Mouse (Mus musculus) frontal cortex, postnatal 25 days (tissue): ENCODE results near the gene Usp22.
"Not testable (repeated sequence)": the region's sequence is repeated elsewhere in the genome, so short reads cannot be mapped to it uniquely, and the experiment has no call there.

Experiments
- DNase-seq, 2 experiments: peaks; one replicate each; pipeline ENCODE4 v3.0.0; 2022; ENCODE audit warnings: low spot score in 2 of 2

Gene Usp22

DNA sequence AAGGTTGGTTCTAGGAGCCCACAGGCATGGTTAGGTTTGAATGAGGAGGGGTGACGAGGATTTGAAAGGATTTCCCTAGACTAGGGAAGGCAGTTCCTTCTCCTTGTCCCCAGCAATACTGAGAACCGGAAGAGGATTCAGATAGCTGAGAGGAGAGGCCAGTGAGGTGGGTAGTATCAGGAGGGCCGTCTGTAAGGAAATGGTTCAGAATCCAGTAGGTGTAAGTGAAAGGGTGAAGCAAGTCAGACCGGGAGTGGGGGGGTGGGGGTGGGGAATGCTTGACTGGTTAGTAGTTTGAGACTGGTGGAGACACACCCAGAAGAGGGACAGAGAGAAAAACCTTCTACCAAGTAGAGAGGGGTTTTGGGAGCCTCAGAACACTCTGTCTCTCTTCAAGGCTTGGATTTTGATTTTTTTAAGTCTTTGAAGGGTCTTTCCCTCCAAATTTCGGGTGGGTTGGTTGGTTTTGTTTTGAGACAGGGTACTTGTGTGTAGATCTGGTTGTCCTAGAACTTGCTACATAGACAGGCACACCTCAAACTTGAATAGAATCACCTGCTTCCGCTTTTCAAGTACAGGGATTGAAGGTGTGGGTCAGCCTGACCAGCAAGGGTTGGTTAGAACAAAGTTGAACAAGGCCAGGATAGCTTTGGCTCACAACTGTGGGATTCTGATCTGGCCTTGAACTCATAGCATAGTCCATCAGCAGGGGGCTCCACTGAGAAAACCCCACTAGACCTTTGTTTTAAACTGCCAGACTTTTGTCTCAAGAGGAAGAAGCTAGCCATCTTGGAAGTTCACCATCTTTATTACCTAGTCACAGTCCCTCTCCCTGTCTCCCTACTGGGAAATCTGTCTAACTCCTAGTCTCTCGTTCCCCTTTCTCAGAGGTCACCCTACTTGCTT is 31.0 kb downstream of the Usp22 start:
- no peak for DNase-seq

DNA sequence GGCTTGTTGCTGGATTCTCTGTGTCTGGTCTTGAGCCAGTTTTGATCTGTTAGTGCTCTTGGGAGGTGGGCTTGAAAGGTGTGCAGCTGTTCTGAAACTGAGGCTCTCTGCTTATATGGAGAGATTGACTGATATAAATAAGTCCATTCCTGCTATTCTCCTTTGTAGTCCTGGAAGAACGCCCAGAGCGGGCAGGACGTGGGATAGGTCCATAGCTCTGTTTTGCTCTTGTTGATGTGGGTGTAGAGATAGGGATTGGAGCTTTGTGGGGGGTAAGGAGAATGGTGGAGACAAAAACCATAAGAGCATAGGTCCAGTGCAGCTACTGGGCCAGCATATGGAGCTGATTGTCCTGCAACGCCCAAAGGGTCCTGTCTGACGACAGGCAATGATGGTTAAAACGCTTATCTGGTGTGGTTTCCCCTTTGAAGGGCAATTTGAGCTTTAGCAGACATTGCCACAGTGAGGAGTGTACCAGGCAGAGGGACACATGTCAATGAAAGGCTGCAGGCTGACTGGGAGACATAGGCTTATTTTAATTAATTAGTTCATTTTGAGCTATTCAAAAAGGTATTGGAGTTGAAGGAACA is 31.8 kb downstream of the Usp22 start:
- DNase-seq: no peak

- DNase-seq: no peak
These were observed 32.6 kb downstream of the Usp22 start for GRCm38 (mm10) chr11:61142262-61142661.

GRCm38 (mm10) chr11:61141693-61142092 is 33.2 kb downstream of the Usp22 start:
- DNase-seq: no peak

DNA sequence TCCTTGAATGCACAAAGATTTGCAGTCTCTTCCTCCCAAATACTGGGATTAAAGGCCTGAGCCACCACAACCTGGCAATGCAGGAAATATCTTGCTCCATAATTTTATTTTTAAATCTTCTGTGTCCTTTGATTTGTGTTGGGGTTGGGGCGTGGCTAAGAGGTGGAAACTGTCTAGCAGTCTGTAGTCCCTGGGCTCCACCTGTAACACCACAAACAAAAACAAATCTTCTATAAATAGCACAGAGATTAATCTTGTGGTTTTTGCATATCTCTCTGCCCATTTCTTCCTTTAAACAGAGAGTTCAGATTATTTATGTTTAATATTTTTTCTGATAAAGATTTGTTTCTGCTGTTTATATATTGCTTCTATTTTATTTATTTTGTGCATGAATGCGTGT is 41.9 kb downstream of the Usp22 start:
- no peak for DNase-seq

- not testable (repeated sequence) for DNase-seq
These were observed 44.2 kb downstream of the Usp22 start for GRCm38 (mm10) chr11:61130646-61131045.

DNA sequence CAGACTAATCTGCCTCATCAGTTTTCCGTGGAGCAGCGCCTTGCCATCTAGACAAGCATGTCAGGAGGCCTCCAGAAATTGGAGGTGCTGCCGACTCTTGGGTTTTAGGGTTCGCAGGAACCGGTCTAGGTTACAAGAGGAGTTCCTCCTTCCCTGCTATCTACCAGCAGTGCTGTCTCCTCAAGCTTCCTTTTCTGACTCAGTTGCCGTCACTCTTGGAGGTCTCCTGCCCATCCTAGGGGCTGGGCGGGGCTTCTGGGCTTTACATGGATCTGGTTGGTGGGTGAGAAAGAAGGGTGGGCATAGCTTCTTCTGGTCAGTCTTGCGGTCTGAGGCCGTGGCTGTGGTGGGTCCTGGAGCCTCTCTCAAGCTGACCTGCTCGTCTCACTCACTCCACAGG is 45.5 kb downstream of the Usp22 start:
- no peak for DNase-seq

DNA sequence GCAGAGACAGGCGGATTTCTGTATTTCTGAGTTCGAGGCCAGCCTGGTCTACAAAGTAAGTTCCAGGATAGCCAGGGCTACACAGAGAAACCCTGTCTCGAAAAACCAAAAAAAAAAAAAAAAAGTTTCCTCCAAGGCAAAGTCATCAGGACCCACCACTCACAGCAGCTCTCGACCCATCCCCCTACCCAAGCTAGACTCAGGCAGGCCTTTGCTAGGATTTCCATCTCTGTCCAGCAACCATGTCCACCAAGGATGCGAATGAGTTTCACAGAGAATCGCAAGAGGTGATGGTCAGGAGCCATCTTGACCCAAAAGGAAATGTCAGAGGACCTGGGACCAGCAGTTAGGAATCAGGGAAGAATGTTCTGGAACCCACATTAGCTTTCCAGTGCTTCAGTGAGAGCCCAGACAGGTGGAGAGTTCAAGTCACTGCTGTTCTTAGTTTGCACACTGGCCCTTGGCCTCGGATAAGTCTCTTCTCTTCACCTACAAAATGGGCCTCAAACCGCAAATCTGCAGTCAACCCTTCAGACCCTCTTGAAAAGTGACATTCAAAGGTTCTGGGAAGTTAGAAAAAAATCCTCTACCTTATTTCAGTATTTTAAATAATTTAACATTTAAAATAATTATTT is 47.3 kb downstream of the Usp22 start:
- no peak for DNase-seq

DNA sequence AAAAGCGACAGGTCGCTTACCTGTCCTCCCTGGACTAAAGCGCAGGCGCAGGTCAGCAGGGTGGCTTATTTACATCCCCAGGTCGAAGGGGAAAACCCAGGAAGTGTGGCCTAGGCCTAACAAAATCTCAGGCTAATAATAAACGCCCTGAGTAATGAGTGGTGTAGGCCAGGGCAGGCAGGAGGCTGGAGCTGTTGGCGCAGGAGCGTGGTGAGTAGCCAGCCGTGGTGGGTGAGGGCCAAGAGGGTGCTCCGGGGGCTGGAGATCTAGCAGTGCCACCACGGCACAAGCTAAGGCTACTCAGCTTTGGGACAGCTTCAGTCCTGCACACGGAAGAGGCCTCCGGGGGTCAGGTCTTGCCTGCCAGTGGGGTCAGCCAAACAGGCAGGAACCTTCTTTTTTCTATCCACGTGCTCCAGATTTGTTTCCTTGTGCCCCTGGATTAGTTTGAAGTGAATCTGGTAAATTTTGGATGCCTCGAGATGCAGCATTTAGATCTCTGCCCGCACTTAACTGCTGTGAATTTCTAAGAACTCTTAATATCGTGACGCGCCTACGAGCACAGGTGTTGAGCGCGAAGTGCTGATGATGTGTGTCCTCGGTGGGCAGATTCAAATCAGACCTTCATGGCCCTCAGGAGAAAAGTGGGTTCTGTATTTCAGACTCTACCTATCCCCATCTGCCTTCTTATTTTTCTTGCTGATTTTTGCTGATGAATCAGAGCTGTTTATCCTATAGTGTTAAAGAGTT is 48.1 kb downstream of the Usp22 start, which contains the start of gene Tnfrsf13b:
Gene Tnfrsf13b, plus strand, starts transcription at position 150 of the 750 bp plus-strand sequence.
- no peak for DNase-seq

DNA sequence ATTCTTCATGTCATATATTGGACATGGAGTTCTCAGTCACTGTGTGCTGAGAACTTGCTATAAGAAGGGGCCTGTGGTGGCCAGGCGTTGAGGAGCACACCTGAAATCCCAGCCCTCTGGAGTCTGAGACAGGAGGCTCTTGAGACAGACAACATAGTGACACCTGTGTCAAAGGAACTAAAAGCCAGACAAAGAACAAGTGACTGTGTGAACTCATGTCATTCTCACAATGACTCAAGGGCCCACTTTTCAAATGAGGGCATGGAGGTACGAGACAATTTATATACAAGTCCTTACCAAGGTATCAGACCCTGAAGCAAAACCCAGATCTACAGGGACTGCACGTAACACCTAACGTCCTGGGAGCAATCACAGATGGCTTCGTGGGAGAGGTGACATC is 48.9 kb downstream of the Usp22 start:
- DNase-seq: no peak

GRCm38 (mm10) chr11:61123886-61124285 is 51.0 kb downstream of the Usp22 start:
- no peak for DNase-seq

- no peak for DNase-seq
These were observed 52.0 kb downstream of the Usp22 start for GRCm38 (mm10) chr11:61122769-61123288.

DNA sequence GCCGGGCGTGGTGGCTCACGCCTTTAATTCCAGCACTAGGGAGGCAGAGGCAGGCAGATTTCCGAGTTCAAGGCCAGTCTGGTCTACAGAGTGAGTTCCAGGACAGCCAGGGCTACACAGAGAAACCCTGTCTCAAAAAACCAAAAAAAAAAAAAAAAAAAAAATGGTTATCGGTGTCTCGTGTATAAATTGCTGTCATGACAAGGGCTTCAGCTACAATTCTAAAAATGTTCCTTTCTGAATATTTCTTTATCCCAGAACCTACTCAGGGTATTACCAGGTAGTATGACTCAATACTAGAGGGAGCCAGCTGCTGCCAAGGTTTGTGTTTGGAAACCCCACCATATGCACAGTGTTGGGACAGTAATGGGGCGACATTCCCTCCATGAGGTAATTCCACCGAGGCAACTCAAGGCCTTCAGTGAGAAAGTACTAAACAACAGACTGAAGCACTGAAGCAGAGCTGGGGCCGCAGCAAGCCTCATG is 52.5 kb downstream of the Usp22 start:
- no peak for DNase-seq

DNA sequence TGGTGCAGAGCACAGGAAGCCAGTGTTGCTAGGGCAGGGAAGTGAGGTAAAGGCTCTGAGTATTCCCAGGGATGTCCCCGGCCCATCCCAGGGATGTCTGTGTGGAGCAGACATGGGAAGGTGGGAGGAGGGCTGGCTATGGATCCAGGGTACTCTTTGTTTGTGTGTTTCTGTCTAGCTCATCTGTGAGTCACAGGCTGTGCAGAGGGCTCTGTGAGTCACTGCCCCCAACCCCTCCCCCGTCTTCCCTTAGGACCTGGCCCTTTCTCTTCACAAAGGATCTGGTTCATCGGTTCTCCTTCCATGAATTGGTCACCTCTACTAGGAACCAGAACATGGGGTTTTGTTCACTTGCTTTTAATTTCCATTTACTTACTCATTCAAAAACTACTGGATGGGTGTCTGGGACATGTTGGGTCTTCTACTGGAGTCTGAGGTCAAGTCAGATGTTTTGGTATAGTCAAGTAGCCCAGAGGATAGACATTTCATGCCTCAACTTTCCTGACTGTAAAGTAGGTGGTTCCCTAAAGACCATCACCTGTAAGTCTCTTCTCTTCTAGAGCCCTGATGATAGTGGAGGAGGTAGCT is 54.8 kb downstream of the Usp22 start:
- no peak for DNase-seq

DNA sequence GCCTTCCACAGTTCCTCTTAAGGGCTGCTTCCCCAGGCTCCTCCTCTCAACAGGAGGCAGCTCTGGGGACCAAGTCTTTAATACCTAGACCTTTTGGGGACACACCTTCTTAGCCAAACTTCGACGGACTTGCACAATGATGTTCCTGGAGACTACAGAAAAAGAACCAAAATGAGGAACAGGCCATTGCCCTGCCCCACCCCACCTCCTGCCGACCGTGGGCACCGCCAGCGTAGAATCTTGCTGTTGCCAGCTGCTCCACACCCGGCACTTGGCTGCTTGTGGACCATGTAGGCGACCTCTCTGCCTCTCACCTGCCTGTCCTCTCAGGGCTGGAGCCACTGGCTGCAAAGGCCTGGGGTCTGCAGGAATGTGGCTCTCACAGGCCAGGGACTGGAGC is 58.6 kb downstream of the Usp22 start:
- no peak for DNase-seq

GRCm38 (mm10) chr11:61112323-61112995 is 62.4 kb downstream of the Usp22 start:
- no peak for DNase-seq

GRCm38 (mm10) chr11:61111472-61111871 is 63.4 kb downstream of the Usp22 start:
- DNase-seq: no peak

GRCm38 (mm10) chr11:61110928-61111327 is 63.9 kb downstream of the Usp22 start:
- no peak for DNase-seq

DNA sequence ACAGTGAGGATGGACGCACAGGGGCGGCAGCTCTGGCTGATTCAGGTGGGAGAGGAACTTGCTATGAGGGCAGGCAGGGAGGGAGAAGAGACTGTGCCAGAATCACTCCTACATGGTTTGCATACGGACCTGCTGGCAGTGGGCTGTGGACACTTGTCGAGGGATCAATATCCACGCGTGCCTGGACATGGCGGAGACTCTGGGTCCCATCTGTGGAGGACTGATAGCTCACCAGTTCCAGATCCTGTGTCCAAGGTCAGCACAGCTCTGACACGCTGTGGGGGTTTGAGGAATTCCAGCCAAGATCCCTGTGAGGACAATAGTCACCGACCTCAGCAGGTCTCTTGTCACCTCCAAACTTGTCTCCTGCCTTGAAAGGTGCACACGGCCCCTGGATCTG is 64.7 kb downstream of the Usp22 start:
- DNase-seq: no peak

GRCm38 (mm10) chr11:61109707-61110106 is 65.1 kb downstream of the Usp22 start:
- no peak for DNase-seq

- no peak for DNase-seq
These were observed 65.9 kb downstream of the Usp22 start for GRCm38 (mm10) chr11:61108911-61109361.
